Mouse (Mus musculus) neural tube, embryonic 14.5 days (tissue): ENCODE measurements around the gene Ewsr1. TPM values are rescaled to one million over a fixed set of nuclear protein-coding genes. Genes with fewer than 3 reads are reported as not detected.

Source experiments
- ATAC-seq: fragments of 200-750 bp; cut with Nextera tagmentation; 2 replicates; pipeline ENCODE4 v1.8.0; 2017; ENCODE audit warnings: low read depth, mild to moderate bottlenecking, moderate TSS enrichment, moderate library complexity
- H3K27ac ChIP-seq: fragments of 300-500 bp; sonication (generic); 2 replicates; pipeline ENCODE4 v1.5.1; 2014; ENCODE audit warnings: low read depth, mild to moderate bottlenecking, control low read depth, low read length, moderate library complexity, mixed read lengths
- H3K27me3 ChIP-seq: fragments of 300-500 bp; sonication (generic); 2 replicates; pipeline ENCODE4 v1.6.1; 2014; ENCODE audit warnings: low read length; ENCODE audit not compliant: control insufficient read depth, insufficient read depth
- H3K36me3 ChIP-seq: fragments of 300-500 bp; sonication (generic); 2 replicates; pipeline ENCODE4 v1.6.1; 2014; ENCODE audit warnings: low read length, mixed read lengths; ENCODE audit not compliant: control insufficient read depth, insufficient read depth
- H3K4me1 ChIP-seq: fragments of 300-500 bp; sonication (generic); 2 replicates; pipeline ENCODE4 v1.6.1; 2014; ENCODE audit warnings: low read length; ENCODE audit not compliant: control insufficient read depth, insufficient read depth
- H3K4me2 ChIP-seq: fragments of 300-500 bp; sonication (generic); 2 replicates; pipeline ENCODE4 v1.6.1; 2014; ENCODE audit warnings: mild to moderate bottlenecking, low read depth, low read length, control low read depth
- H3K4me3 ChIP-seq: fragments of 300-500 bp; sonication (generic); 2 replicates; pipeline ENCODE4 v1.5.1; 2014; ENCODE audit warnings: low read depth, low read length, control low read depth, mixed read lengths
- H3K9ac ChIP-seq: fragments of 300-500 bp; sonication (generic); replicated peaks from 2 replicates; pipeline ENCODE4 v1.6.1; 2014; ENCODE audit warnings: low read depth, mild to moderate bottlenecking, control low read depth, low read length, mixed read lengths
- H3K9me3 ChIP-seq: fragments of 300-500 bp; sonication (generic); 2 replicates; pipeline ENCODE4 v1.6.1; 2016; ENCODE audit warnings: low read length; ENCODE audit not compliant: control insufficient read depth
- WGBS: fragments of 180-500 bp; shearing (Covaris S2); extraction: QIAGEN DNeasy Blood & Tissue Kit; methylation state at CpG from one replicate; pipeline ENCODE4 v1.1.7; 2014; 5-methylcytosine and 5-hydroxymethylcytosine counted together
- polyA plus RNA-seq: library from polyadenylated mRNA; unstranded; fragments of >200 nt; fragmentation: Nextera tagmentation; extraction: Ambion mirVana; gene quantifications from 2 replicates; pipeline ENCODE4 v1.2.1, GENCODE M21; 2014

Gene Ewsr1
- polyA plus RNA-seq, 1 experiment from 2014 or later: 364 TPM

- ATAC-seq: no peak
- Histone ChIP-seq H3K9ac (peak overlapping the region; percentile 39; the same call in 1 of the 2 replicates), H3K4me2 (peak overlapping the region; percentile 54), H3K4me1 (peaks cover 36% of the 10 kb centered on the region), H3K36me3 (peaks cover 10% of the 10 kb centered on the region; the same call in 1 of the 2 replicates), H3K4me3 (peak overlapping the region; percentile 24), H3K27me3 (peaks cover 44% of the 10 kb centered on the region), H3K27ac (no peak overlapping the region), H3K9me3 (no peaks in the 10 kb centered on the region)
- 18% methylated on average over 13 of the region's 13 CpGs for whole genome bisulfite sequencing
Measured at GRCm38 (mm10) chr11:5062326-5062725, 36.7 kb downstream of the Ewsr1 start.

- H3K4me2 ChIP-seq: peak overlapping the region; percentile 54
- H3K9me3 ChIP-seq: no peaks in the 10 kb centered on the region
- 2% methylated on average over 54 of the region's 62 CpGs for WGBS
- peak overlapping the region; percentile 24 for H3K4me3 ChIP-seq
- peak overlapping the region; percentile 39 for H3K9ac ChIP-seq
- peaks cover 36% of the 10 kb centered on the region for H3K4me1 ChIP-seq
- no peak overlapping the region for H3K27ac ChIP-seq
- ATAC-seq: no peak
- peaks cover 10% of the 10 kb centered on the region; the same call in 1 of the 2 replicates for H3K36me3 ChIP-seq
- H3K27me3 ChIP-seq: peaks cover 49% of the 10 kb centered on the region
Measured at GRCm38 (mm10) chr11:5061413-5062139, 37.5 kb downstream of the Ewsr1 start.

- Histone ChIP-seq H3K27ac (no peak overlapping the region), H3K4me2 (peak overlapping the region; percentile 54), H3K9ac (peak overlapping the region; percentile 39; the same call in 1 of the 2 replicates), H3K4me3 (peak overlapping the region; percentile 24; the same call in 1 of the 2 replicates), H3K4me1 (peaks cover 36% of the 10 kb centered on the region), H3K9me3 (no peaks in the 10 kb centered on the region), H3K36me3 (peaks cover 10% of the 10 kb centered on the region; the same call in 1 of the 2 replicates), H3K27me3 (peaks cover 49% of the 10 kb centered on the region)
- WGBS: 47% methylated on average over 27 of the region's 28 CpGs
- ATAC-seq: no peak
Measured at GRCm38 (mm10) chr11:5060756-5061412, 38.2 kb downstream of the Ewsr1 start.

DNA sequence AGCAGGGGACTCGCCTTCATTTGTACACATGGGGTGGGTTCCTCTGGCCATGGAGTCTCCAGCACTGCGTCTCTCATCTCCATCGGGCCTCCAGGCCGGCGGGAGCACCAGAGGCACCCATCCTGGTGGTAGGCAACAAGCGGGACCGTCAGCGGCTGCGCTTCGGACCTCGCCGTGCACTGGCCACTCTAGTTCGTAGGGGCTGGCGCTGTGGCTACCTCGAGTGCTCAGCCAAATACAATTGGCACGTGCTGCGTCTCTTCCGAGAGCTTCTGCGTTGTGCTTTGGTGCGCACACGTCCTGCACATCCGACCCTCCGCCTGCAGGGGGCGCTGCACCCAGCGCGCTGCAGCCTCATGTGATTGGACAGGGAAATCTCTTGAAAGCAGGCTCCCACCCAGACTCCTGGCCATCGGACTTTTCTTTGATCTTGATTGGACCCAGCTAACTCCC is 39.3 kb downstream of the Ewsr1 start:
- no peaks in the 10 kb centered on the region for H3K9me3 ChIP-seq
- WGBS: 14% methylated on average over 27 of the region's 27 CpGs
- H3K27me3 ChIP-seq: peaks cover 49% of the 10 kb centered on the region

DNA sequence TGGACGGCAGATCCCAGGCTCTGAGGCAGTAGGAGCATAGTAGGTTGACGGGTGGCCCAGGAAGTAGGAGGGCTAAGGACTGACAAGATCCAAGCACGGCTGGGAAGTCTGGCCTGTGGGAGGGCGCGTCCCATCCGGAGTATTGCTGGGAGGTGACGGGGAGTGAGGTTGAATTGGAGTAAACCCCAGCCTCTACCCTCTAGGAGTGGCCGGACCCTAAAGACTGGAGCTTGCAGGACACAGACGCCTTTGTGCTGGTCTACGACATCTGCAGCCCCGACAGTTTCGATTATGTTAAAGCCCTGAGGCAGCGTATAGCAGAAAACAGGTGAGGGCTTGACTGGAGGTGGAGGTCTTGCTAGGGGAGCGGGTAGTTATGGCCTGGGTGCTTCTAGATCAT is 39.8 kb downstream of the Ewsr1 start:
- Histone ChIP-seq H3K9ac (no peak overlapping the region), H3K9me3 (no peaks in the 10 kb centered on the region), H3K4me3 (no peak overlapping the region; the same call in 1 of the 2 replicates), H3K27me3 (peaks cover 49% of the 10 kb centered on the region), H3K4me2 (no peak overlapping the region), H3K36me3 (peaks cover 10% of the 10 kb centered on the region; the same call in 1 of the 2 replicates), H3K27ac (no peak overlapping the region), H3K4me1 (peaks cover 32% of the 10 kb centered on the region)
- no peak for ATAC-seq
- WGBS: 21% methylated on average over 14 of the region's 14 CpGs

More for the DNA sequence above, 39.3 kb downstream of the Ewsr1 start:
- Histone ChIP-seq H3K4me2 (no peak overlapping the region), H3K4me3 (no peak overlapping the region), H3K4me1 (peaks cover 36% of the 10 kb centered on the region), H3K27ac (no peak overlapping the region), H3K9ac (no peak overlapping the region), H3K36me3 (peaks cover 10% of the 10 kb centered on the region; the same call in 1 of the 2 replicates)
- no peak for ATAC-seq

DNA sequence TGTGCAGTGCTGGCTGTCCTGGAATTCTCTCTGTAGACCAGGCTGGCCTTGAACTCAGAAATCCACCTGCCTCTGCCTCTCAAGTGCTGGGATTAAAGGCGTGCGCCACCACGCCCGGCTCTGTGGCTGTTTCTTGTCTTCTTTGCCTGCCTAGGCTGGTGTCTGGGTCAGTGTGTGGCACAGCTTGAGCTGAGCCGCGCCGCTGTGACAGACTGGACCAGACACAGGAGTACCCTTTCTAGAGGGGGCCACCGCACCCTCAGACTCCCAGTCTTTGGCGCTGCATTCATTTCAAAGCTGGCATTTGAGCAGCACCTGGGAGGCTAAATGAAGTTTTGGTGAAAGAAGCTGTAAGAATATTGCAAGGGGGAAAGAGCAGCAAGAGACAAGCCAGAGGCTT is 40.3 kb downstream of the Ewsr1 start:
- Histone ChIP-seq H3K4me3 (no peak overlapping the region; the same call in 1 of the 2 replicates), H3K9me3 (no peaks in the 10 kb centered on the region), H3K36me3 (peaks cover 10% of the 10 kb centered on the region; the same call in 1 of the 2 replicates), H3K9ac (no peak overlapping the region), H3K27me3 (peaks cover 49% of the 10 kb centered on the region), H3K4me2 (no peak overlapping the region), H3K27ac (no peak overlapping the region), H3K4me1 (peaks cover 28% of the 10 kb centered on the region)
- ATAC-seq: no peak
- 32% methylated on average over 9 of the region's 9 CpGs for WGBS

DNA sequence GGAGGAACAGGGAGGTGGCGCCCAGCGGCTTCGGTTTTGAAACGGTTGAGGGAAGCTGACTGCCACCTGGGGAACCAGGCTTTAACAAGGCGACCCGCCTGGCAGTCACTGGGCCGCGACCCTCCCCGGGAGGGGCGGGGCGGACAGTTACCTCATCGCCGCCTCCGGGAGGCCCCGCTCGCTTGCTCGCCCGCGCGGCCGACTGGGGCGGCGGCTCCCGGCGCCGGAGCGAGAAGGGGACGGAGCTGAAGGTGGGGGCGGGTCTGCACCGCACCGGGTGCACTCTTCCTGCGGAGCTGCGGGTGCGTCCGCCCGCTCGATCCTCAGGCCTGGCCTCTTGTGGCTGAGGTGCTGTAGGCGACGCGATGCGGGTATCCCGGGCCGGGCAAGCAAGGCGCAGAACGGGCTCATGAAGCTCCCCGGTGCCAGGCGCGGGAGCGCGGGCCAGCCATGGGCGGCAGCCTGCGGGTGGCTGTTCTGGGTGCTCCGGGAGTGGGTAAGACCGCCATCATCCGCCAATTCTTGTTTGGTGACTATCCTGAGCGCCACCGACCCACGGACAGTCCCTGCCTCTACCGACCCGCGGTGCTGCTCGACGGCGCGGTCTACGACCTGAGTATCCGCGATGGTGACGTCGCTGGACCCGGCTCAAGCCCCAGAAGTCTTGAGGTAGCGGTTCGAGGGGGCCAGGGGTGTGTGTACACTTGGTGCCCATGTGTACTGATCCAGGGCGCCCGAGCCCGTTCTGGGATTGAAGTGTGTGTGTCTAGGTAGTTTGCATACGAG is 41.0 kb downstream of the Ewsr1 start, which contains the start of gene Rasl10a:
Gene Rasl10a, plus strand, starts transcription at position 273 of the 786 bp plus-strand sequence.
- Histone ChIP-seq H3K4me1 (peaks cover 25% of the 10 kb centered on the region), H3K4me3 (peak within 1 kb of the TSS; percentile 42), H3K36me3 (peaks cover 10% of the 10 kb centered on the region; the same call in 1 of the 2 replicates), H3K27me3 (peaks cover 44% of the 10 kb centered on the region), H3K9ac (peak within 1 kb of the TSS; percentile 53), H3K27ac (no peak within 1 kb of the TSS), H3K9me3 (no peaks in the 10 kb centered on the region), H3K4me2 (peak within 1 kb of the TSS; percentile 79)
- peak; percentile 15; the same call in 1 of the 2 replicates for ATAC-seq
- 3% methylated on average over 59 of the region's 77 CpGs for WGBS

DNA sequence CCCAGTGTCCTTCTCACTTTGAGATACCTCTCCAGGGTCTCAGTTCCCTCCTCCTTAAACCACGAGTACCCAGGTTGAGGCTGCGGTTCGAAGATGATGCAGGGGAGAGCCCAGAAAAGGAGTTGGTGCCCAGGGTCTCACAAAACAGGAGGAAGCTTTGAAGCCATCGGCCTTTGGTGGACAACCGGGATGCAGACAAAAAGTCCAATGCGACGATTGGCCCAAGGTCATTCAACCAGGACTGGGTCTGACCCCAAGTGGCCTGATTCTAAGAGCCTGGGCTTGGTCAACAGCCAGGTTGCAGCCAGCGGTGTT is 41.6 kb downstream of the Ewsr1 start:
- Histone ChIP-seq H3K4me3 (peak overlapping the region; percentile 42), H3K27ac (no peak overlapping the region), H3K9me3 (no peaks in the 10 kb centered on the region), H3K4me2 (peak overlapping the region; percentile 79), H3K27me3 (peaks cover 38% of the 10 kb centered on the region), H3K36me3 (peaks cover 10% of the 10 kb centered on the region; the same call in 1 of the 2 replicates), H3K9ac (no peak overlapping the region), H3K4me1 (peaks cover 21% of the 10 kb centered on the region)
- 15% methylated on average over 8 of the region's 8 CpGs for WGBS
- ATAC-seq: no peak
